Mouse (Mus musculus) adrenal gland, adult 18-20 months (tissue): ENCODE results near the gene Dsel. TPM values are rescaled to one million over a fixed set of nuclear protein-coding genes. Genes with fewer than 3 reads are reported as not detected.

Experiments used
- DNase-seq, 2 experiments: peaks; one replicate each; pipeline ENCODE4 v3.0.0; 2021 to 2022; ENCODE audit warnings: low spot score in 2 of 2
- long read RNA-seq, 2 experiments: library from polyadenylated mRNA; stranded (forward); transcript quantifications; one replicate each; pipeline ENCODE4 v2.0.0; 2021
- total RNA-seq, 2 experiments: library from RNA; stranded (reverse); gene quantifications; 1 replicate in 1 of 2; 2 replicates in 1 of 2; pipeline ENCODE4 v1.2.3; 2021

The Dsel gene
- 1 to 10 TPM; 5.9 to 6.8 TPM for total RNA-seq
- long read RNA-seq, experiment 1, partial matches to known transcripts: 0 of 3 reads
- long read RNA-seq, experiment 1, other reads (novel, unspliced or antisense): 3 of 3 reads
- long read RNA-seq, experiment 2, partial matches to known transcripts: 0 of 2 reads
- long read RNA-seq, experiment 2, other reads (novel, unspliced or antisense): 2 of 2 reads

- peak; percentile 91 to 92 for DNase-seq
Measured at GRCm38 (mm10) chr1:111864779-111865165, at the start of gene Dsel. Gene Dsel, minus strand, starts transcription at chr1:111864918.

GRCm38 (mm10) chr1:111911424-111911823 lies 46.7 kb upstream of the Dsel start:
- DNase-seq: no peak

- no peak for DNase-seq
Measured at GRCm38 (mm10) chr1:111883336-111883735, 18.6 kb upstream of the Dsel start.

- DNase-seq: no peak
Measured at GRCm38 (mm10) chr1:111875784-111876183, 11.1 kb upstream of the Dsel start.

- DNase-seq: no peak
Measured at GRCm38 (mm10) chr1:111873196-111873595, 8.5 kb upstream of the Dsel start.

- no peak for DNase-seq
Measured at GRCm38 (mm10) chr1:111865467-111865866, 749 bp upstream of the Dsel start.

GRCm38 (mm10) chr1:111864063-111864778 lies 497 bp downstream of the Dsel start:
- DNase-seq: peak; percentile 67

GRCm38 (mm10) chr1:111857852-111858251 lies 6.9 kb downstream of the Dsel start:
- no peak for DNase-seq

GRCm38 (mm10) chr1:111852439-111852838 lies 12.3 kb downstream of the Dsel start:
- DNase-seq: no peak

GRCm38 (mm10) chr1:111833583-111834225 lies 31.0 kb downstream of the Dsel start:
- DNase-seq: no peak
